Mouse (Mus musculus): ENCODE results near the gene Parl.

Parl gene

DNA sequence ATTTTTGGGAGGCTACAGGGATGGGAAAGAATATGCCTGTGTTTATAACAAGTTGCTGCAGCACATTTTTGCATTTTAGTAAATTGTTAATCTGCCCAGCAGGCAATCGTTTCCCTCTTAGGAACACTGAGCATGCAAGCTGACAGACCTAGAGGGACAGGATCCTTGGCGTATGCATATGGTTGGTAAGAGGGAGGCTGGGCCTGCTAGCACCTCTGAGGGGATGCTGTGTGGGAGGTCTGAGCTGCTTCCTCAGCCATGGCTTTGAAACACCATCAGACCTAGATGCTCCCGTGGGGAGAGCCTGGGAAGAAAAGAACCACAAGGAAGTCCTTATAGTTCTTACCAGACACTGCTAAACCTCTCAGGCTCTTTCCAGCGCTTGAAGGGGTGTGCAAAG, 67.8 kb downstream of the Parl start:
- no peak for DNase-seq
